Mouse (Mus musculus): Measurements from ENCODE around the gene Mapk14. TPM values are rescaled to one million over a fixed set of nuclear protein-coding genes. Genes with fewer than 3 reads are reported as not detected.

Gene Mapk14
- polyA plus RNA-seq, 1 experiment from 2014 or later = 26.5 TPM

GRCm38 (mm10) chr17:28743145-28743866, 52.2 kb downstream of the Mapk14 start:
- ATAC-seq (no peak), DNase-seq (ENCODE audit: low spot score) (no peak)
- H3K27me3 ChIP-seq (replicated peaks; ENCODE audit: control insufficient read depth, insufficient read depth, low read length) = no peaks in the 10 kb centered on the region
- no peaks in the 10 kb centered on the region for H3K9me3 ChIP-seq (replicated peaks; ENCODE audit: control insufficient read depth, low read length)
- 93% methylated on average over 11 of the region's 11 CpGs for WGBS
- H3K4me2 ChIP-seq (ENCODE audit: low read length) = no peak overlapping the region
- H3K4me3 ChIP-seq (ENCODE audit: low read depth, low read length) = no peak overlapping the region
- no peaks in the 10 kb centered on the region for H3K4me1 ChIP-seq (ENCODE audit: control insufficient read depth, insufficient read depth, low read length)
- H3K36me3 ChIP-seq (ENCODE audit: control insufficient read depth, insufficient read depth, low read length) = peaks cover 81% of the 10 kb centered on the region
- no peak overlapping the region for H3K27ac ChIP-seq (ENCODE audit: low read depth, low read length)
- no peak overlapping the region for H3K9ac ChIP-seq (ENCODE audit: low read length)

GRCm38 (mm10) chr17:28743916-28744315, 52.8 kb downstream of the Mapk14 start:
- WGBS = 91% methylated on average over 9 of the region's 9 CpGs
- Histone ChIP-seq H3K4me3 (ENCODE audit: low read depth, low read length) (no peak overlapping the region), H3K27me3 (replicated peaks; ENCODE audit: control insufficient read depth, insufficient read depth, low read length) (no peaks in the 10 kb centered on the region), H3K27ac (ENCODE audit: low read depth, low read length) (no peak overlapping the region), H3K9ac (ENCODE audit: low read length) (no peak overlapping the region), H3K4me1 (ENCODE audit: control insufficient read depth, insufficient read depth, low read length) (no peaks in the 10 kb centered on the region), H3K4me2 (ENCODE audit: low read length) (no peak overlapping the region), H3K9me3 (replicated peaks; ENCODE audit: control insufficient read depth, low read length) (no peaks in the 10 kb centered on the region), H3K36me3 (ENCODE audit: control insufficient read depth, insufficient read depth, low read length) (peaks cover 85% of the 10 kb centered on the region)
- DNase-seq (ENCODE audit: low spot score) = no peak
- ATAC-seq = no peak

GRCm38 (mm10) chr17:28745773-28746172, 54.6 kb downstream of the Mapk14 start:
- no peak overlapping the region for H3K4me2 ChIP-seq (ENCODE audit: low read length)
- no peak overlapping the region for H3K4me3 ChIP-seq (ENCODE audit: low read depth, low read length)

GRCm38 (mm10) chr17:28748001-28748400, 56.9 kb downstream of the Mapk14 start:
- peaks cover 54% of the 10 kb centered on the region for H3K36me3 ChIP-seq (ENCODE audit: control insufficient read depth, insufficient read depth, low read length)
- no peak for DNase-seq (ENCODE audit: low spot score)
- WGBS = 91% methylated on average over 4 of the region's 4 CpGs

More at GRCm38 (mm10) chr17:28745773-28746172, 54.6 kb downstream of the Mapk14 start:
- H3K9me3 ChIP-seq (replicated peaks; ENCODE audit: control insufficient read depth, low read length) = no peaks in the 10 kb centered on the region
- DNase-seq (ENCODE audit: low spot score) (no peak), ATAC-seq (no peak)
- H3K4me1 ChIP-seq (ENCODE audit: control insufficient read depth, insufficient read depth, low read length) = no peaks in the 10 kb centered on the region
- no peaks in the 10 kb centered on the region for H3K27me3 ChIP-seq (replicated peaks; ENCODE audit: control insufficient read depth, insufficient read depth, low read length)
- H3K27ac ChIP-seq (ENCODE audit: low read depth, low read length) = no peak overlapping the region
- H3K36me3 ChIP-seq (ENCODE audit: control insufficient read depth, insufficient read depth, low read length) = peaks cover 73% of the 10 kb centered on the region
- WGBS = 90% methylated on average over 6 of the region's 6 CpGs
- H3K9ac ChIP-seq (ENCODE audit: low read length) = no peak overlapping the region

GRCm38 (mm10) chr17:28750580-28750979, 59.5 kb downstream of the Mapk14 start:
- no peak overlapping the region for H3K4me2 ChIP-seq (ENCODE audit: low read length)
- H3K9ac ChIP-seq (ENCODE audit: low read length) = no peak overlapping the region
- no peaks in the 10 kb centered on the region for H3K9me3 ChIP-seq (replicated peaks; ENCODE audit: control insufficient read depth, low read length)
- DNase-seq (ENCODE audit: low spot score) (no peak), ATAC-seq (no peak)
- H3K27me3 ChIP-seq (replicated peaks; ENCODE audit: control insufficient read depth, insufficient read depth, low read length) = no peaks in the 10 kb centered on the region
- 91% methylated on average over 6 of the region's 6 CpGs for WGBS
- no peak overlapping the region for H3K4me3 ChIP-seq (ENCODE audit: low read depth, low read length)
- H3K4me1 ChIP-seq (ENCODE audit: control insufficient read depth, insufficient read depth, low read length) = no peaks in the 10 kb centered on the region
- peaks cover 30% of the 10 kb centered on the region for H3K36me3 ChIP-seq (ENCODE audit: control insufficient read depth, insufficient read depth, low read length)
- no peak overlapping the region for H3K27ac ChIP-seq (ENCODE audit: low read depth, low read length)

More at GRCm38 (mm10) chr17:28748001-28748400, 56.9 kb downstream of the Mapk14 start:
- H3K4me1 ChIP-seq (ENCODE audit: control insufficient read depth, insufficient read depth, low read length) = no peaks in the 10 kb centered on the region
- no peak for ATAC-seq
- H3K27me3 ChIP-seq (replicated peaks; ENCODE audit: control insufficient read depth, insufficient read depth, low read length) = no peaks in the 10 kb centered on the region
- no peaks in the 10 kb centered on the region for H3K9me3 ChIP-seq (replicated peaks; ENCODE audit: control insufficient read depth, low read length)
- no peak overlapping the region for H3K27ac ChIP-seq (ENCODE audit: low read depth, low read length)
- H3K4me3 ChIP-seq (ENCODE audit: low read depth, low read length) = no peak overlapping the region
- H3K9ac ChIP-seq (ENCODE audit: low read length) = no peak overlapping the region
- no peak overlapping the region for H3K4me2 ChIP-seq (ENCODE audit: low read length)

- ATAC-seq = no peak
- H3K27ac ChIP-seq (ENCODE audit: low read depth, low read length) = no peak overlapping the region
- 66% methylated on average over 5 of the region's 5 CpGs for WGBS
These were observed 65.3 kb downstream of the Mapk14 start for GRCm38 (mm10) chr17:28756447-28756846.

GRCm38 (mm10) chr17:28757470-28757869, 66.3 kb downstream of the Mapk14 start:
- no peak overlapping the region for H3K9ac ChIP-seq (ENCODE audit: low read length)
- no peaks in the 10 kb centered on the region for H3K27me3 ChIP-seq (replicated peaks; ENCODE audit: control insufficient read depth, insufficient read depth, low read length)
- no peak for ATAC-seq
- no peak for DNase-seq (ENCODE audit: low spot score)
- no peaks in the 10 kb centered on the region for H3K4me1 ChIP-seq (ENCODE audit: control insufficient read depth, insufficient read depth, low read length)
- no peaks in the 10 kb centered on the region for H3K36me3 ChIP-seq (ENCODE audit: control insufficient read depth, insufficient read depth, low read length)
- H3K27ac ChIP-seq (ENCODE audit: low read depth, low read length) = no peak overlapping the region
- no peak overlapping the region for H3K4me3 ChIP-seq (ENCODE audit: low read depth, low read length)
- H3K9me3 ChIP-seq (replicated peaks; ENCODE audit: control insufficient read depth, low read length) = no peaks in the 10 kb centered on the region
- 78% methylated on average over 2 of the region's 2 CpGs for WGBS
- H3K4me2 ChIP-seq (ENCODE audit: low read length) = no peak overlapping the region

More at GRCm38 (mm10) chr17:28756447-28756846, 65.3 kb downstream of the Mapk14 start:
- Histone ChIP-seq H3K9ac (ENCODE audit: low read length) (no peak overlapping the region), H3K4me1 (ENCODE audit: control insufficient read depth, insufficient read depth, low read length) (no peaks in the 10 kb centered on the region), H3K36me3 (ENCODE audit: control insufficient read depth, insufficient read depth, low read length) (no peaks in the 10 kb centered on the region), H3K27me3 (replicated peaks; ENCODE audit: control insufficient read depth, insufficient read depth, low read length) (no peaks in the 10 kb centered on the region), H3K9me3 (replicated peaks; ENCODE audit: control insufficient read depth, low read length) (no peaks in the 10 kb centered on the region), H3K4me2 (ENCODE audit: low read length) (no peak overlapping the region), H3K4me3 (ENCODE audit: low read depth, low read length) (no peak overlapping the region)
- DNase-seq (ENCODE audit: low spot score) = no peak

GRCm38 (mm10) chr17:28760736-28761312, 69.7 kb downstream of the Mapk14 start:
- 79% methylated on average over 8 of the region's 8 CpGs for WGBS
- H3K4me3 ChIP-seq (ENCODE audit: low read depth, low read length) = no peak overlapping the region
- no peak for ATAC-seq
- H3K4me2 ChIP-seq (ENCODE audit: low read length) = no peak overlapping the region
- no peaks in the 10 kb centered on the region for H3K36me3 ChIP-seq (ENCODE audit: control insufficient read depth, insufficient read depth, low read length)
- DNase-seq (ENCODE audit: low spot score) = no peak
- H3K9me3 ChIP-seq (replicated peaks; ENCODE audit: control insufficient read depth, low read length) = no peaks in the 10 kb centered on the region
- H3K27me3 ChIP-seq (replicated peaks; ENCODE audit: control insufficient read depth, insufficient read depth, low read length) = no peaks in the 10 kb centered on the region
- H3K27ac ChIP-seq (ENCODE audit: low read depth, low read length) = no peak overlapping the region
- H3K4me1 ChIP-seq (ENCODE audit: control insufficient read depth, insufficient read depth, low read length) = no peaks in the 10 kb centered on the region
- no peak overlapping the region for H3K9ac ChIP-seq (ENCODE audit: low read length)

- Histone ChIP-seq H3K4me2 (ENCODE audit: low read length) (no peak overlapping the region), H3K4me1 (ENCODE audit: control insufficient read depth, insufficient read depth, low read length) (no peaks in the 10 kb centered on the region), H3K9me3 (replicated peaks; ENCODE audit: control insufficient read depth, low read length) (no peaks in the 10 kb centered on the region), H3K27ac (ENCODE audit: low read depth, low read length) (no peak overlapping the region), H3K4me3 (ENCODE audit: low read depth, low read length) (no peak overlapping the region), H3K27me3 (replicated peaks; ENCODE audit: control insufficient read depth, insufficient read depth, low read length) (no peaks in the 10 kb centered on the region), H3K9ac (ENCODE audit: low read length) (no peak overlapping the region), H3K36me3 (ENCODE audit: control insufficient read depth, insufficient read depth, low read length) (no peaks in the 10 kb centered on the region)
- ATAC-seq (no peak), DNase-seq (ENCODE audit: low spot score) (peak; percentile 55)
- 16% methylated on average over 3 of the region's 3 CpGs for WGBS
These were observed 70.7 kb downstream of the Mapk14 start for GRCm38 (mm10) chr17:28761871-28762270.
